Mouse (Mus musculus): ENCODE data around the gene Dusp7. TPM values are rescaled to one million over a fixed set of nuclear protein-coding genes. Genes with fewer than 3 reads are reported as not detected.

Gene Dusp7
- polyA plus RNA-seq (2016; fragmentation: Nextera tagmentation; extraction: Ambion mirVana): 43.1 and 44.9 TPM in 2 replicates

DNA sequence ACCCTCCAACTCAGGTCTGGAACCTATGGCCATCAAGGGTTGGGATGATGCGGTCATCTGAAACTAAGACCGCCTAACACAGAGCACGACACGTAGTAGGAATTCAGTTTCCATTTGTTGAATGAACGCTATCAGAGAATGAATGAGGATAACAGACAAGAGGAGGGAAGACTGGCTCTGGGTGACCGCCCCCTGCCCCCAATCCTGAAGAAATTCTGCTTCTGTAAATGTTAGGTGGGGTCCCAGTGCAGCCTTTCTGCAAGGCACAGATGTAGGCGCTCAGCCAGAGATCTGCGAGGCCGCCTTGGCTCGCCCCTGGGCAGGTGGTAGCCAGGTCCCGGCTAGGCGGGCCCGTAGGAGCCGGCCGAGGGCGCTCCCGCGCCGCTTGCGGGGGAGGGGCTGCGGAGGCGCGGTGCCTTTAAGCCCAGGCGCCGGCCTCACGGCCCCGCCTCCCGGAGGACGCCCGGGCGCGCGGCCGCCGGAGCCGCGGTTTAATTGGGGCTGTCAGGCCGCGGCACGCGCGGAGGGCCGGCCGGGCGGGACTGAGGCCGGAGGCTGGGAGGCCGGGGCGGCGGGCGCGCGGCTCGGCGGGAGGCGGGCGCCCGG is at the start of gene Dusp7:
Dusp7 (plus strand) TSS at position 521 of the 606 bp plus-strand sequence.
- peaks cover 78% of the 10 kb centered on the region for H3K4me1 ChIP-seq
- peak; percentile 85 for DNase-seq (ENCODE audit: low spot score)
- WGBS: 2% methylated on average over 57 of the region's 57 CpGs

DNA sequence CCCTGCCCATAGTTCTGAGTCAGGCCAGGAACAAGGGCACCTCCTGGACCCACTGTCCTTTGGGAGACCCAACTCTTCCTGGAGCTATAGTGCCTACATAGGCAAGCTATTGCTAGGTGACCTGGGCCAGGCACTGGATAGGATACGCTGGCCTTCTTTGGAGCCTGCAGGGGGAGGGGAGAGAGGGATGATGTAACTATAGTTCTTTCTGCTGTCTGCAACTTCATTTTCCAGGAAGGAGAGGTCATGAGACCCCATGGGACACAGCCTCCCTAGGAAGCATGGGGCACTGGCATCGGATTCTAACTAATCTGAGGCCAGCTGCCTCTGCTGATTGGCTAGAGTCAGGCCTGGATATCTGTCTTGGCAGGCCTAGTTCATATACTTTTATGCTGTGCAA is 49.3 kb upstream of the Dusp7 start:
- H3K4me1 ChIP-seq: peaks cover 29% of the 10 kb centered on the region
- H3K4me3 ChIP-seq: no peak overlapping the region
- no peaks in the 10 kb centered on the region for H3K9me3 ChIP-seq (replicated peaks)
- peaks cover 10% of the 10 kb centered on the region for H3K36me3 ChIP-seq
- WGBS: 65% methylated on average over 2 of the region's 2 CpGs
- H3K27ac ChIP-seq: peak overlapping the region; percentile 27; the same call in 1 of the 2 replicates
- no peak for DNase-seq (ENCODE audit: low spot score)
- H3K27me3 ChIP-seq (ENCODE audit: low read depth, poor library complexity, severe bottlenecking): no peaks in the 10 kb centered on the region

More for the DNA sequence above, at the start of gene Dusp7:
- Histone ChIP-seq H3K9me3 (replicated peaks) (no peaks in the 10 kb centered on the region), H3K36me3 (peaks cover 34% of the 10 kb centered on the region), H3K27ac (peak within 1 kb of the TSS; percentile 98), H3K27me3 (ENCODE audit: low read depth, poor library complexity, severe bottlenecking) (no peaks in the 10 kb centered on the region), H3K4me3 (peak within 1 kb of the TSS; percentile 95)

DNA sequence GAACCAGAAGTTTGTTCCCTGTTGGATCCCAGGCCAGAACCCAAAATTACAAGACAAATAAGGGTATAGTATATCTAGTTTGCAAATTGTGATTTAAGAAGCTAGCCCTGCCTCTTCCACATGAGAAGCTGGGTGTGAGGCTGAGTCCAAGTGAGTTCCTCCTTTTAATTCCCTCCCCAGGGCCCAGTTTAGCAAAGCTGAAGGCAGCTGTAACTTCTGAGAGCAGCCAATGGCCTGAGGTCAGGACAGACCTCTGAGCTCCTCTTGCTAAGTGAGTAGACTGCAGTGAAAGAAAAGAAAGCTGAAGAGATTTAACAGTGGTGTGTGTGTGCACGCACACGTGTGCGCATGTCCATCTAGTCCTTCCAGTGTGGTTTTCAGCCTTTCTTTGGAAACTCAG is 45.9 kb upstream of the Dusp7 start:
- H3K36me3 ChIP-seq: peaks cover 7% of the 10 kb centered on the region; the same call in 1 of the 2 replicates
- WGBS: 98% methylated on average over 3 of the region's 3 CpGs
- no peaks in the 10 kb centered on the region for H3K9me3 ChIP-seq (replicated peaks)
- H3K27me3 ChIP-seq (ENCODE audit: low read depth, poor library complexity, severe bottlenecking): no peaks in the 10 kb centered on the region
- peak overlapping the region; percentile 71; the same call in 1 of the 2 replicates for H3K27ac ChIP-seq
- H3K4me3 ChIP-seq: no peak overlapping the region
- H3K4me1 ChIP-seq: peaks cover 41% of the 10 kb centered on the region
- DNase-seq (ENCODE audit: low spot score): no peak

DNA sequence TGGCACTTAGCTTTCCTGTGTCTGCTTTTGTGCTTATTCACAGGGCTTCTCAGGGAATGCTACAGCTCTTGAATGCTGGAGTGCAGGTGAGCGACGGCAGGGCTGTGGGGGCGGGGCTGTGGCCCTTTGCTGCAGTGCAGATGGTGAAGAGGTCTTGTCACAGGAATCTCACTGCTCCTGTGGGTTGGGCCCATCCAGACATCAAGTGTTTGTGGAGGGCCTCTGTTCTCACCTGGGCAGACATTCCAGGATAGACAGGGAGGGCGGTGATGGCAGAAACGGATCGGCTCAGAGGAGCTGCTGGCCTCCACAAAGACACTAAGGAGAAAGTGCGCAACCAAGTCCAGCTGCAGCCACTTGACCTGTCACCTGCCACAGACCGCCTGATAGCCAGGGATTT is 42.2 kb upstream of the Dusp7 start:
- Histone ChIP-seq H3K27me3 (ENCODE audit: low read depth, poor library complexity, severe bottlenecking) (no peaks in the 10 kb centered on the region), H3K4me1 (peaks cover 59% of the 10 kb centered on the region), H3K4me3 (no peak overlapping the region), H3K27ac (peak overlapping the region; percentile 27), H3K36me3 (peaks cover 10% of the 10 kb centered on the region), H3K9me3 (replicated peaks) (no peaks in the 10 kb centered on the region)
- DNase-seq (ENCODE audit: low spot score): no peak
- WGBS: 74% methylated on average over 8 of the region's 8 CpGs

DNA sequence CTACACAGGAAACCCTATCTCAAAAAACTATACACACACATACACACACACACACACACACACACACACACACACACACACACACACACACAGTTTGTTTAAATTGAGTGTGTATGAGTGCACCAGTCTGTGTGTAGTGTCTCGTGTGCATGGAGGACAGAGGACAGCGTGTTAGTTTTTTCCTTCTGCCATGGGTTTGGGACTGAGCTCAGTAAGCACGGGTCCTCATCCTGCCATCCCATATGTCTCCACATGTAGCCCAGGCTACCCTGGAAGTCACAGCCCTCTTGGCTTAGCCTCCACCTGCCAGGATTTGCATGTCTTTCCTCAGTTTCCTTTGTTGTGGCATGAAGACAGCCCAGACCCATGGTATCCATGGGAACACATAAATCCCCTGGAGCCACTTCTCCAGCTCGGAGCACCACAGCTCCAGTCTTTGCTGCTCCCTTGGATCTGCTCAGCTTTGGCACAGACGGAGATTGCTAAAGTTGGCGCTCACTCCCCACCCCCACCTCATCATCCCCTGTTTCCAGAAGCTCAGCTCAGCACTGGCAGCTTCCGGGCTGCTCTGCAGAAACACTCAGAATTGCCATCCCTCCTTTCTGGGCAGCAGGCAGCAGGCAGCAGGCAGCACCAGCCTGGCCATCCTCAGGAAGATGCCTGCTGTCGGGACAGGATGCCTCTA is 41.2 kb upstream of the Dusp7 start:
- Histone ChIP-seq H3K4me3 (no peak overlapping the region), H3K27me3 (ENCODE audit: low read depth, poor library complexity, severe bottlenecking) (no peaks in the 10 kb centered on the region), H3K36me3 (peaks cover 14% of the 10 kb centered on the region), H3K4me1 (peaks cover 63% of the 10 kb centered on the region), H3K27ac (peak overlapping the region; percentile 61; the same call in 1 of the 2 replicates), H3K9me3 (replicated peaks) (no peaks in the 10 kb centered on the region)
- DNase-seq (ENCODE audit: low spot score): no peak
- WGBS: 91% methylated on average over 8 of the region's 8 CpGs

- H3K4me1 ChIP-seq: peaks cover 54% of the 10 kb centered on the region
- no peak for DNase-seq (ENCODE audit: low spot score)
- peak overlapping the region; percentile 80 for H3K27ac ChIP-seq
- 78% methylated on average over 7 of the region's 7 CpGs for WGBS
- H3K36me3 ChIP-seq: peaks cover 14% of the 10 kb centered on the region
- H3K9me3 ChIP-seq (replicated peaks): no peaks in the 10 kb centered on the region
- H3K4me3 ChIP-seq: no peak overlapping the region
- H3K27me3 ChIP-seq (ENCODE audit: low read depth, poor library complexity, severe bottlenecking): no peaks in the 10 kb centered on the region
These were observed 40.3 kb upstream of the Dusp7 start for GRCm38 (mm10) chr9:106328068-106328610.

GRCm38 (mm10) chr9:106328772-106329511 is 39.5 kb upstream of the Dusp7 start:
- no peak for DNase-seq (ENCODE audit: low spot score)
- WGBS: 73% methylated on average over 5 of the region's 5 CpGs
- Histone ChIP-seq H3K27ac (peak overlapping the region; percentile 80), H3K27me3 (ENCODE audit: low read depth, poor library complexity, severe bottlenecking) (no peaks in the 10 kb centered on the region), H3K9me3 (replicated peaks) (no peaks in the 10 kb centered on the region), H3K36me3 (peaks cover 18% of the 10 kb centered on the region), H3K4me3 (no peak overlapping the region), H3K4me1 (peaks cover 59% of the 10 kb centered on the region)

DNA sequence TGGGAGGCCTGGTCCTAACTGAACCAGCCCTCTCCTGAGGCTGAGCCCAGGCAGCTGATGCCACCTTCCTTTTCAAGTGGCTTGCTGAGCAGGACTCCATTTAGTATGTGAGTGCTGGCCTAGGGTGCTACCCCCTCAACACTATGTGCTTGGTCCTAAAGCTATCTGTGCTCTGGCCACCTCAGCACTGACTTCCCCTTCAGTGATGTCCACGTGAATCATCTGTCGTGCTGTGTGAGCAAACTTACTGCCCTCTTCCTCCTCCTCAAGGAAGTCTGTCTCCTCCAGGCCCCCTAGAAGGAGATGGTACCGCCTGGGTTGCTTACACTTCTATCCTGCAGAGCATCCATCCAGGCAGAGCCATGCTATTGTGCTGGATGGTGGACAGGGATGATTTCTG is 35.7 kb upstream of the Dusp7 start:
- DNase-seq (ENCODE audit: low spot score): no peak
- Histone ChIP-seq H3K27ac (peak overlapping the region; percentile 32; the same call in 1 of the 2 replicates), H3K4me3 (no peak overlapping the region), H3K9me3 (replicated peaks) (no peaks in the 10 kb centered on the region), H3K36me3 (peaks cover 30% of the 10 kb centered on the region), H3K27me3 (ENCODE audit: low read depth, poor library complexity, severe bottlenecking) (no peaks in the 10 kb centered on the region), H3K4me1 (peaks cover 66% of the 10 kb centered on the region)
- WGBS: 80% methylated on average over 3 of the region's 3 CpGs

DNA sequence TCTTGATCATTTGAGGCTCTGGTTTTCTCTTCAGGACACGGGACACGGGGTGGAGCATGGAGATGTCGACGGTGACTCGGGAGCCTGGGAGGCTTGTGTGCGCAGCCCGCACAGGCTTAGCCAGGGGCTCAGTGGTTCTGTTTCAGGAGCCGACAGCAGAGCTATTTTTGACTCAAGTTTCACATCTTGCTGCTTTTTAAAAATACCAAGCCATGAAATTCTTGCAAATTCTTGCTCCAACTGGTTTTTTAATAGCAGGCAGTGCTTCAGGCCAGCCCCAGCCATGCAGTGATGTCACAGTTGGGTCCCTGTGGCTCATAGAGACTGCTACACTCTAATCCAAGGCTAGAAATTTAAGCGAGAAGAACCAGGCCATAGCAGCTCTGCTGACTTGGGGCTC is 30.8 kb upstream of the Dusp7 start:
- DNase-seq (ENCODE audit: low spot score): no peak

DNA sequence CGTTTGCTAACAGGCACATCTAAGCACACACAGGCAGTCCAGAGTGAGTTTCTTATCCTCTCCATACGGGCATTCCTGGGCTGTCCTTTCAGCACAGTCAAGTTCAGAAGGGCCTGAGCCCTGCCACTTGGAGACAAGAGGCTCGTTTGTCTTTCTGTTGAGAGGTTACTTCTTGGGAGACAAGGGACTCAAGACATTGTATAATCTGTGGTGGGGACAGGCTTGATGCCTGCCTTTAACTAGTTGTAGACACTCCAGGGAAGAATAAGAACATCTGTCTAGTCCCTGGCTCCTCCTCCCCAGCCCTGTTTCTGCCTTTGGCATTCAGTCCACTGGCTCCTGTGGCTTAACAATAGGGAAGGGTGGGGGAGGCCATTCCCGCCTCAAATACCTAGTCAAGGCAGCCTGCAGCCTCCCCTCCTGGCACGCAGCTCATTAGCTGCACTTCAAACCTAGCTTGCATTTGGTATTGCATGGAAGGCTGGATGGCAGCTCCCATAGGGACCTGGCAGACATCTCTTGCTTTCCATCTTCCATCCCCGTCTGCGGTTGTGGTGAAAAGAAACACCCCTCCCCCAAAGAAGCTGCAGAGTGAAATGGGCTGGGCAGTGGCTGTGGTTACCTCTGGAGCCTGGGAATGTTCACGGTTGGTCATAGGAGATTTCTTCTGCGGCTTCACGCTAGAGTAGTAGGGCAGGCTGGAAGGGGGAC is 29.8 kb upstream of the Dusp7 start:
- peak overlapping the region; percentile 93 for H3K27ac ChIP-seq
- 29% methylated on average over 10 of the region's 10 CpGs for WGBS
- no peaks in the 10 kb centered on the region for H3K27me3 ChIP-seq (ENCODE audit: low read depth, poor library complexity, severe bottlenecking)
- no peaks in the 10 kb centered on the region for H3K9me3 ChIP-seq (replicated peaks)
- H3K36me3 ChIP-seq: peaks cover 15% of the 10 kb centered on the region; the same call in 1 of the 2 replicates
- peaks cover 81% of the 10 kb centered on the region for H3K4me1 ChIP-seq
- DNase-seq (ENCODE audit: low spot score): peak; percentile 63
- 0 out of 2 replicates have a peak overlapping the region, but pooled peaks have one; percentile 23 for H3K4me3 ChIP-seq

More for the DNA sequence above, 30.8 kb upstream of the Dusp7 start:
- H3K36me3 ChIP-seq: peaks cover 16% of the 10 kb centered on the region; the same call in 1 of the 2 replicates
- no peaks in the 10 kb centered on the region for H3K27me3 ChIP-seq (ENCODE audit: low read depth, poor library complexity, severe bottlenecking)
- no peak overlapping the region for H3K4me3 ChIP-seq
- H3K4me1 ChIP-seq: peaks cover 75% of the 10 kb centered on the region
- no peaks in the 10 kb centered on the region for H3K9me3 ChIP-seq (replicated peaks)
- peak overlapping the region; percentile 93 for H3K27ac ChIP-seq
- WGBS: 89% methylated on average over 9 of the region's 9 CpGs

GRCm38 (mm10) chr9:106339173-106339558 is 29.3 kb upstream of the Dusp7 start:
- Histone ChIP-seq H3K27ac (peak overlapping the region; percentile 93), H3K36me3 (0 out of 2 replicates have a peak, but pooled peaks cover 9% of the 10 kb centered on the region), H3K4me1 (peaks cover 77% of the 10 kb centered on the region), H3K9me3 (replicated peaks) (no peaks in the 10 kb centered on the region), H3K4me3 (0 out of 2 replicates have a peak overlapping the region, but pooled peaks have one; percentile 23), H3K27me3 (ENCODE audit: low read depth, poor library complexity, severe bottlenecking) (no peaks in the 10 kb centered on the region)
- no peak for DNase-seq (ENCODE audit: low spot score)
- 66% methylated on average over 6 of the region's 6 CpGs for WGBS

DNA sequence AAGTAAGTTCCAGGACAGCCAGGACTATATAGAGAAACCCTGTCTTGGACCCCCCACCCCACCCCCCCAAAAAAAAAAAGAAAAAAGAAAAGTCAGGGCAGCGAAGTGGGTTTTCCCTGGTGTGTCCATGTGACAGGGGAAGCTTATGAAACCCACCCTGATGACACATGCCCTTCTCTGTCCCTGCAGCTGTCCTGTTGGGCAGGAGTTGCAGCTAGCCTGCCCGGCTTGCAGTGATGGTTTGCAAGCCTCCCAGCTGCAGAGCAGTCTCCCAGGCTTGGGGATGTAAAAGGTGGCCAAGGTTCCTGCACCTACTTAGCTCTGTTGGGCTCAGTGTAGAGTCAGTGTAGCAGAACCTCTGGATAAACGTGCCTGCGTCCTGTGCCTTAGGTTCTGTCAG is 28.7 kb upstream of the Dusp7 start:
- Histone ChIP-seq H3K36me3 (0 out of 2 replicates have a peak, but pooled peaks cover 5% of the 10 kb centered on the region), H3K27ac (peak overlapping the region; percentile 93), H3K4me3 (no peak overlapping the region), H3K27me3 (ENCODE audit: low read depth, poor library complexity, severe bottlenecking) (no peaks in the 10 kb centered on the region), H3K4me1 (peaks cover 83% of the 10 kb centered on the region), H3K9me3 (replicated peaks) (no peaks in the 10 kb centered on the region)
- 91% methylated on average over 4 of the region's 4 CpGs for WGBS
- no peak for DNase-seq (ENCODE audit: low spot score)
